Mouse (Mus musculus): ENCODE data around the gene Kif26a. TPM values are rescaled to one million over a fixed set of nuclear protein-coding genes. Genes with fewer than 3 reads are reported as not detected.

Kif26a gene
- polyA plus RNA-seq, 1 experiment from 2014 or later = 4.4 TPM

GRCm38 (mm10) chr12:112126931-112127635 is 18.9 kb upstream of the Kif26a start:
- peaks cover 2% of the 10 kb centered on the region; the same call in 1 of the 2 replicates for H3K4me1 ChIP-seq (ENCODE audit: control insufficient read depth, insufficient read depth, low read length)
- H3K4me3 ChIP-seq (ENCODE audit: low read depth, low read length) = no peak overlapping the region
- H3K27me3 ChIP-seq (ENCODE audit: control insufficient read depth, insufficient read depth, low read length) = peaks cover 10% of the 10 kb centered on the region
- no peak overlapping the region for H3K27ac ChIP-seq (ENCODE audit: low read depth, low read length)
- WGBS = 58% methylated on average over 14 of the region's 14 CpGs
- no peaks in the 10 kb centered on the region for H3K36me3 ChIP-seq (ENCODE audit: control insufficient read depth, insufficient read depth, low read length)
- no peak for ATAC-seq (ENCODE audit: low read depth)
- no peak overlapping the region for H3K4me2 ChIP-seq (ENCODE audit: low read depth, low read length)
- H3K9ac ChIP-seq (replicated peaks; ENCODE audit: low read depth, low read length) = no peak overlapping the region
- H3K9me3 ChIP-seq (ENCODE audit: control insufficient read depth, low read length) = no peaks in the 10 kb centered on the region

GRCm38 (mm10) chr12:112128526-112128925 is 17.5 kb upstream of the Kif26a start:
- Histone ChIP-seq H3K36me3 (ENCODE audit: control insufficient read depth, insufficient read depth, low read length) (no peaks in the 10 kb centered on the region), H3K27me3 (ENCODE audit: control insufficient read depth, insufficient read depth, low read length) (peaks cover 14% of the 10 kb centered on the region), H3K9me3 (ENCODE audit: control insufficient read depth, low read length) (no peaks in the 10 kb centered on the region), H3K4me1 (ENCODE audit: control insufficient read depth, insufficient read depth, low read length) (peaks cover 2% of the 10 kb centered on the region; the same call in 1 of the 2 replicates), H3K4me3 (ENCODE audit: low read depth, low read length) (no peak overlapping the region), H3K27ac (ENCODE audit: low read depth, low read length) (no peak overlapping the region), H3K4me2 (ENCODE audit: low read depth, low read length) (no peak overlapping the region), H3K9ac (replicated peaks; ENCODE audit: low read depth, low read length) (no peak overlapping the region)
- 87% methylated on average over 4 of the region's 4 CpGs for WGBS
- no peak for ATAC-seq (ENCODE audit: low read depth)

- no peaks in the 10 kb centered on the region for H3K36me3 ChIP-seq (ENCODE audit: control insufficient read depth, insufficient read depth, low read length)
- no peak overlapping the region for H3K4me2 ChIP-seq (ENCODE audit: low read depth, low read length)
Observed at GRCm38 (mm10) chr12:112129300-112129856, 16.6 kb upstream of the Kif26a start.

GRCm38 (mm10) chr12:112130161-112130860 is 15.7 kb upstream of the Kif26a start:
- H3K4me2 ChIP-seq (ENCODE audit: low read depth, low read length) = peak overlapping the region; percentile 92
- peak overlapping the region; percentile 49 for H3K4me3 ChIP-seq (ENCODE audit: low read depth, low read length)
- peak overlapping the region; percentile 66 for H3K9ac ChIP-seq (replicated peaks; ENCODE audit: low read depth, low read length)
- H3K9me3 ChIP-seq (ENCODE audit: control insufficient read depth, low read length) = no peaks in the 10 kb centered on the region
- ATAC-seq (ENCODE audit: low read depth) = peak; percentile 69
- under 1% methylated on average over 62 of the region's 79 CpGs for WGBS
- H3K4me1 ChIP-seq (ENCODE audit: control insufficient read depth, insufficient read depth, low read length) = peaks cover 2% of the 10 kb centered on the region; the same call in 1 of the 2 replicates
- no peaks in the 10 kb centered on the region for H3K36me3 ChIP-seq (ENCODE audit: control insufficient read depth, insufficient read depth, low read length)
- peaks cover 14% of the 10 kb centered on the region for H3K27me3 ChIP-seq (ENCODE audit: control insufficient read depth, insufficient read depth, low read length)
- H3K27ac ChIP-seq (ENCODE audit: low read depth, low read length) = no peak overlapping the region

More at GRCm38 (mm10) chr12:112129300-112129856, 16.6 kb upstream of the Kif26a start:
- peaks cover 2% of the 10 kb centered on the region; the same call in 1 of the 2 replicates for H3K4me1 ChIP-seq (ENCODE audit: control insufficient read depth, insufficient read depth, low read length)
- WGBS = 62% methylated on average over 6 of the region's 6 CpGs
- H3K27me3 ChIP-seq (ENCODE audit: control insufficient read depth, insufficient read depth, low read length) = peaks cover 14% of the 10 kb centered on the region
- no peak overlapping the region for H3K27ac ChIP-seq (ENCODE audit: low read depth, low read length)
- no peak for ATAC-seq (ENCODE audit: low read depth)
- no peaks in the 10 kb centered on the region for H3K9me3 ChIP-seq (ENCODE audit: control insufficient read depth, low read length)
- no peak overlapping the region for H3K4me3 ChIP-seq (ENCODE audit: low read depth, low read length)
- no peak overlapping the region for H3K9ac ChIP-seq (replicated peaks; ENCODE audit: low read depth, low read length)

- no peaks in the 10 kb centered on the region for H3K9me3 ChIP-seq (ENCODE audit: control insufficient read depth, low read length)
- H3K27ac ChIP-seq (ENCODE audit: low read depth, low read length) = no peak overlapping the region
- peaks cover 14% of the 10 kb centered on the region for H3K27me3 ChIP-seq (ENCODE audit: control insufficient read depth, insufficient read depth, low read length)
- H3K36me3 ChIP-seq (ENCODE audit: control insufficient read depth, insufficient read depth, low read length) = no peaks in the 10 kb centered on the region
- ATAC-seq (ENCODE audit: low read depth) = peak; percentile 8; the same call in 1 of the 2 replicates
- H3K4me2 ChIP-seq (ENCODE audit: low read depth, low read length) = peak overlapping the region; percentile 92
- 14% methylated on average over 31 of the region's 32 CpGs for WGBS
- peak overlapping the region; percentile 49 for H3K4me3 ChIP-seq (ENCODE audit: low read depth, low read length)
- peak overlapping the region; percentile 66; the same call in 1 of the 2 replicates for H3K9ac ChIP-seq (replicated peaks; ENCODE audit: low read depth, low read length)
- peaks cover 2% of the 10 kb centered on the region; the same call in 1 of the 2 replicates for H3K4me1 ChIP-seq (ENCODE audit: control insufficient read depth, insufficient read depth, low read length)
Observed at GRCm38 (mm10) chr12:112130957-112131356, 15.1 kb upstream of the Kif26a start.

GRCm38 (mm10) chr12:112140231-112140630 is 5.8 kb upstream of the Kif26a start:
- peaks cover 23% of the 10 kb centered on the region for H3K27me3 ChIP-seq (ENCODE audit: control insufficient read depth, insufficient read depth, low read length)
- no peak overlapping the region for H3K27ac ChIP-seq (ENCODE audit: low read depth, low read length)
- H3K4me3 ChIP-seq (ENCODE audit: low read depth, low read length) = no peak overlapping the region
- no peak for ATAC-seq (ENCODE audit: low read depth)
- WGBS = 10% methylated on average over 5 of the region's 5 CpGs
- H3K36me3 ChIP-seq (ENCODE audit: control insufficient read depth, insufficient read depth, low read length) = no peaks in the 10 kb centered on the region
- H3K4me2 ChIP-seq (ENCODE audit: low read depth, low read length) = no peak overlapping the region
- no peak overlapping the region for H3K9ac ChIP-seq (replicated peaks; ENCODE audit: low read depth, low read length)
- no peaks in the 10 kb centered on the region for H3K9me3 ChIP-seq (ENCODE audit: control insufficient read depth, low read length)
- H3K4me1 ChIP-seq (ENCODE audit: control insufficient read depth, insufficient read depth, low read length) = peaks cover 8% of the 10 kb centered on the region

- peaks cover 23% of the 10 kb centered on the region for H3K27me3 ChIP-seq (ENCODE audit: control insufficient read depth, insufficient read depth, low read length)
- no peak for ATAC-seq (ENCODE audit: low read depth)
- H3K36me3 ChIP-seq (ENCODE audit: control insufficient read depth, insufficient read depth, low read length) = no peaks in the 10 kb centered on the region
- H3K4me3 ChIP-seq (ENCODE audit: low read depth, low read length) = no peak overlapping the region
- WGBS = 65% methylated on average over 7 of the region's 7 CpGs
- no peak overlapping the region for H3K4me2 ChIP-seq (ENCODE audit: low read depth, low read length)
- no peak overlapping the region for H3K27ac ChIP-seq (ENCODE audit: low read depth, low read length)
- peaks cover 11% of the 10 kb centered on the region for H3K4me1 ChIP-seq (ENCODE audit: control insufficient read depth, insufficient read depth, low read length)
- no peak overlapping the region for H3K9ac ChIP-seq (replicated peaks; ENCODE audit: low read depth, low read length)
- no peaks in the 10 kb centered on the region for H3K9me3 ChIP-seq (ENCODE audit: control insufficient read depth, low read length)
Observed at GRCm38 (mm10) chr12:112140745-112141144, 5.3 kb upstream of the Kif26a start.

- Histone ChIP-seq H3K9ac (replicated peaks; ENCODE audit: low read depth, low read length) (no peak overlapping the region), H3K36me3 (ENCODE audit: control insufficient read depth, insufficient read depth, low read length) (no peaks in the 10 kb centered on the region), H3K4me1 (ENCODE audit: control insufficient read depth, insufficient read depth, low read length) (peaks cover 14% of the 10 kb centered on the region), H3K4me2 (ENCODE audit: low read depth, low read length) (no peak overlapping the region), H3K9me3 (ENCODE audit: control insufficient read depth, low read length) (no peaks in the 10 kb centered on the region), H3K4me3 (ENCODE audit: low read depth, low read length) (no peak overlapping the region), H3K27ac (ENCODE audit: low read depth, low read length) (no peak overlapping the region), H3K27me3 (ENCODE audit: control insufficient read depth, insufficient read depth, low read length) (peaks cover 28% of the 10 kb centered on the region)
- WGBS = 16% methylated on average over 6 of the region's 6 CpGs
- no peak for ATAC-seq (ENCODE audit: low read depth)
Observed at GRCm38 (mm10) chr12:112141300-112141699, 4.7 kb upstream of the Kif26a start.
